9 mouse cellular contexts compared by ENCODE assay signal in genomic region chr15:77815867-77816600, GRCm38 (mm10). TPM values are rescaled to one million over a fixed set of nuclear protein-coding genes. Genes with fewer than 3 reads are reported as not detected.
DNase-seq lines count a peak whose midpoint lies in the region; ATAC-seq and TF ChIP-seq lines count a peak whose summit lies in the region.
"Had no signal": no experiment of that assay in that cellular context is flagged by ENCODE, and none has a peak within 500 bp of the region (broad histone marks: within the 10 kb centered on the region; RNA-seq: fewer than 3 reads in every experiment).

No protein-coding gene starts in this region.

- peak; percentile 49 for DNase-seq in adrenal gland, postnatal 14 days
- DNase-seq in adrenal gland, postnatal 4 days (ENCODE audit: low spot score in 2 of 2), result no peak
- DNase-seq in 416B (ENCODE audit: low read depth), result peak; percentile 95
- peak; percentile 68 to 71 for DNase-seq in heart, postnatal 10 days
- peak; percentile 50 for DNase-seq in stomach, postnatal 0 days (ENCODE audit: low spot score)
- DNase-seq in right cerebral cortex, postnatal 14 days, result no peak

- TF ChIP-seq EP300 in stomach, postnatal 0 days (optimal IDR thresholded peaks at IDR 0.05), result no peak

- no peaks in the 10 kb centered on the region for H3K27me3 ChIP-seq in liver, embryonic 15.5 days
- no peaks in the 10 kb centered on the region for H3K27me3 ChIP-seq in stomach, postnatal 0 days (ENCODE audit: control insufficient read depth, insufficient read depth, low read length)

- 38% methylated on average over 17 of the region's 17 CpGs for WGBS in liver, embryonic 15.5 days (ENCODE audit: insufficient replicate concordance)
- 24% methylated on average over 17 of the region's 17 CpGs for WGBS in stomach, postnatal 0 days

- intact Hi-C loops in heart, postnatal 10 days (cut with DNase I), result no loop called here

- peak; percentile 58 for ATAC-seq in common myeloid progenitor, adult 5-6 weeks (replicated peaks; ENCODE audit: low read depth, poor library complexity, severe bottlenecking)
- ATAC-seq in liver, embryonic 15.5 days (ENCODE audit: insufficient read depth), result no peak
- peak; percentile 39; the same call in 1 of the 2 replicates for ATAC-seq in stomach, postnatal 0 days (ENCODE audit: low FRiP score, low TSS enrichment)

- no peak overlapping the region for H3K4me3 ChIP-seq in liver, embryonic 15.5 days (replicated peaks)
- no peak overlapping the region for H3K4me3 ChIP-seq in stomach, postnatal 0 days (ENCODE audit: low read depth, low read length)

- peak overlapping the region; percentile 57 for H3K27ac ChIP-seq in liver, embryonic 15.5 days (replicated peaks)
- peak overlapping the region; percentile 94 for H3K27ac ChIP-seq in stomach, postnatal 0 days (replicated peaks)

- no peak for TF ChIP-seq CTCF in stomach, postnatal 0 days (IDR thresholded peaks at IDR 0.05; ENCODE audit: low read depth)

- H3K4me1 ChIP-seq in liver, embryonic 15.5 days (replicated peaks), result peaks cover 78% of the 10 kb centered on the region
- peaks cover 33% of the 10 kb centered on the region for H3K4me1 ChIP-seq in stomach, postnatal 0 days (replicated peaks; ENCODE audit: control insufficient read depth, insufficient read depth)

- no peaks in the 10 kb centered on the region for H3K9me3 ChIP-seq in liver, embryonic 15.5 days (replicated peaks)
- no peaks in the 10 kb centered on the region for H3K9me3 ChIP-seq in stomach, postnatal 0 days (ENCODE audit: control insufficient read depth, low read length)

- H3K36me3 ChIP-seq in liver, embryonic 15.5 days (replicated peaks), result peaks cover 37% of the 10 kb centered on the region
- H3K36me3 ChIP-seq in stomach, postnatal 0 days (ENCODE audit: control insufficient read depth, insufficient read depth, low read length), result peaks cover 18% of the 10 kb centered on the region

- H3K9ac ChIP-seq in liver, embryonic 15.5 days, result no peak overlapping the region
- H3K9ac ChIP-seq in stomach, postnatal 0 days (ENCODE audit: low read length), result peak overlapping the region; percentile 50

- peak overlapping the region; percentile 30 for H3K4me2 ChIP-seq in liver, embryonic 15.5 days
- H3K4me2 ChIP-seq in stomach, postnatal 0 days (replicated peaks; ENCODE audit: low read depth), result peak overlapping the region; percentile 21

RNA-seq across cellular contexts. Expression of gene Myh9, which starts 25.9 kb away (rescaled TPM):
- total RNA-seq in adrenal gland, postnatal 14 days (2021), result 280 and 301 TPM in 2 replicates
- 100 to 1,000 TPM; 251 to 311 TPM for total RNA-seq in adrenal gland, postnatal 4 days (2021)
- 362 and 430 TPM in 2 replicates for total RNA-seq in common myeloid progenitor, adult 5-6 weeks (2017)
- total RNA-seq in heart, postnatal 10 days (2021), result 100 to 1,000 TPM; 206 to 221 TPM
- 19.5 and 20.3 TPM in 2 replicates for polyA plus RNA-seq in liver, embryonic 15.5 days (2015; fragmentation: Nextera tagmentation; extraction: Ambion mirVana)
- 27.9 and 32.9 TPM in 2 replicates for polyA plus RNA-seq in stomach, postnatal 0 days (2015; fragmentation: Nextera tagmentation; extraction: Ambion mirVana)

RNA-seq across cellular contexts. Expression of gene Apol8, which starts 59.2 kb away (rescaled TPM):
- 0.30 and 1.7 TPM in 2 replicates for total RNA-seq in adrenal gland, postnatal 14 days (2021)
- 1 to 10 TPM; 1.7 to 4.8 TPM for total RNA-seq in adrenal gland, postnatal 4 days (2021)
- total RNA-seq in common myeloid progenitor, adult 5-6 weeks (2017), result 0.27 and 2.6 TPM in 2 replicates
- total RNA-seq in heart, postnatal 10 days (2021), result not detected
- polyA plus RNA-seq in liver, embryonic 15.5 days (2015; fragmentation: Nextera tagmentation; extraction: Ambion mirVana), result 27.0 and 28.5 TPM in 2 replicates
- polyA plus RNA-seq in stomach, postnatal 0 days (2015; fragmentation: Nextera tagmentation; extraction: Ambion mirVana), result 0.05 and 0.10 TPM in 2 replicates
- polyA plus RNA-seq: large intestine, adult 2 months had no signal

Comparison
In these comparisons a context has a peak if more than half of its experiments do, and no peak if none do; other contexts are left out.
1. DNase-seq: peak in adrenal gland, postnatal 14 days (single experiment), 416B (single experiment), heart, postnatal 10 days (2 of 2) and stomach, postnatal 0 days (single experiment); none in adrenal gland, postnatal 4 days (0 of 2) and right cerebral cortex, postnatal 14 days (single experiment).